Mouse (Mus musculus) gastrocnemius, adult 2 months (tissue): ENCODE results near the gene Sestd1. TPM values are rescaled to one million over a fixed set of nuclear protein-coding genes. Genes with fewer than 3 reads are reported as not detected.

Source experiments
- DNase-seq: peaks from one replicate; pipeline ENCODE4 v3.0.0; 2022
- H3K27ac ChIP-seq: fragments of 200-600 bp; 2 replicates; pipeline ENCODE4 v1.8.1; 2022; ENCODE audit warnings: mild to moderate bottlenecking
- H3K4me3 ChIP-seq: fragments of 200-600 bp; 2 replicates; pipeline ENCODE4 v1.8.1; 2022; ENCODE audit warnings: mild to moderate bottlenecking, moderate library complexity
- CTCF ChIP-seq: fragments of 200-600 bp; IDR thresholded peaks from 2 replicates; pipeline ENCODE4 v1.8.1; 2022; ENCODE audit warnings: antibody characterized with exemption, mild to moderate bottlenecking, moderate library complexity
- intact Hi-C: fragments of 180-260 bp; cut with DNase I; formaldehyde crosslinking; loops from one replicate; pipeline ENCODE4 v1.15.1; 2025
- total RNA-seq, 2 experiments: library from RNA; stranded (reverse); gene quantifications; 2 replicates each; pipeline ENCODE4 v1.2.3; 2021

Sestd1 gene
- total RNA-seq, 2 experiments from 2014 or later: 9.8 to 10.3 TPM

GRCm38 (mm10) chr2:77301687-77302389 lies 21.4 kb upstream of the Sestd1 start:
- intact Hi-C loops: no loop called here
- H3K27ac ChIP-seq: no peak overlapping the region
- H3K4me3 ChIP-seq: no peak overlapping the region
- no peak for DNase-seq
- TF ChIP-seq CTCF: no peak

- Histone ChIP-seq H3K27ac (no peak overlapping the region), H3K4me3 (no peak overlapping the region)
- TF ChIP-seq CTCF: no peak
- intact Hi-C loops: no loop called here
- DNase-seq: no peak
Observed at GRCm38 (mm10) chr2:77289701-77290100, 9.3 kb upstream of the Sestd1 start.

GRCm38 (mm10) chr2:77286755-77287154 lies 6.4 kb upstream of the Sestd1 start:
- Histone ChIP-seq H3K27ac (peak overlapping the region; percentile 58), H3K4me3 (no peak overlapping the region)
- DNase-seq: no peak
- no peak for TF ChIP-seq CTCF
- intact Hi-C loops: no loop called here

GRCm38 (mm10) chr2:77284281-77284899 lies 4.0 kb upstream of the Sestd1 start:
- intact Hi-C loops: no loop called here
- DNase-seq: no peak
- TF ChIP-seq CTCF: no peak
- peak overlapping the region; percentile 38 for H3K27ac ChIP-seq
- no peak overlapping the region for H3K4me3 ChIP-seq

GRCm38 (mm10) chr2:77279861-77280511 lies 406 bp downstream of the Sestd1 start:
- TF ChIP-seq CTCF: no peak
- Histone ChIP-seq H3K27ac (peak overlapping the region; percentile 88), H3K4me3 (peak overlapping the region; percentile 95)
- intact Hi-C loops: no loop called here
- DNase-seq: peak; percentile 55

GRCm38 (mm10) chr2:77277272-77277671 lies 3.1 kb downstream of the Sestd1 start:
- H3K4me3 ChIP-seq: no peak overlapping the region
- intact Hi-C loops: no loop called here
- TF ChIP-seq CTCF: no peak
- no peak for DNase-seq
- peak overlapping the region; percentile 24; the same call in 1 of the 2 replicates for H3K27ac ChIP-seq

- intact Hi-C loops: no loop called here
- H3K4me3 ChIP-seq: no peak overlapping the region
- TF ChIP-seq CTCF: no peak
- peak overlapping the region; percentile 57; the same call in 1 of the 2 replicates for H3K27ac ChIP-seq
- DNase-seq: no peak
Observed at GRCm38 (mm10) chr2:77275851-77276250, 4.5 kb downstream of the Sestd1 start.

GRCm38 (mm10) chr2:77274976-77275641 lies 5.3 kb downstream of the Sestd1 start:
- H3K27ac ChIP-seq: peak overlapping the region; percentile 57
- intact Hi-C loops: no loop called here
- no peak for TF ChIP-seq CTCF
- DNase-seq: peak; percentile 56
- no peak overlapping the region for H3K4me3 ChIP-seq

GRCm38 (mm10) chr2:77272953-77273352 lies 7.4 kb downstream of the Sestd1 start:
- intact Hi-C loops: no loop called here
- no peak for TF ChIP-seq CTCF
- Histone ChIP-seq H3K27ac (no peak overlapping the region), H3K4me3 (no peak overlapping the region)
- no peak for DNase-seq

GRCm38 (mm10) chr2:77270781-77271180 lies 9.6 kb downstream of the Sestd1 start:
- no peak for TF ChIP-seq CTCF
- Histone ChIP-seq H3K4me3 (no peak overlapping the region), H3K27ac (peak overlapping the region; percentile 88)
- intact Hi-C loops: no loop called here
- no peak for DNase-seq

GRCm38 (mm10) chr2:77270136-77270535 lies 10.3 kb downstream of the Sestd1 start:
- intact Hi-C loops: no loop called here
- no peak for DNase-seq
- peak overlapping the region; percentile 88 for H3K27ac ChIP-seq
- no peak for TF ChIP-seq CTCF
- no peak overlapping the region for H3K4me3 ChIP-seq

GRCm38 (mm10) chr2:77268612-77269239 lies 11.7 kb downstream of the Sestd1 start:
- no peak for TF ChIP-seq CTCF
- intact Hi-C loops: loop anchor here (5.0 kb wide), 1 partner anchor 74 kb away; no protein-coding TSS in a partner anchor

More at GRCm38 (mm10) chr2:77268612-77269239, 11.7 kb downstream of the Sestd1 start:
- peak; percentile 40 for DNase-seq
- Histone ChIP-seq H3K4me3 (no peak overlapping the region), H3K27ac (peak overlapping the region; percentile 88)
